Mouse (Mus musculus): ENCODE data around the gene Zkscan5.
A peak's percentile ranks its signal among the peaks of the same experiment; 100 is the strongest.
"Not testable (repeated sequence)": the region's sequence is repeated elsewhere in the genome, so short reads cannot be mapped to it uniquely, and the experiment has no call there.

Zkscan5 gene

DNA sequence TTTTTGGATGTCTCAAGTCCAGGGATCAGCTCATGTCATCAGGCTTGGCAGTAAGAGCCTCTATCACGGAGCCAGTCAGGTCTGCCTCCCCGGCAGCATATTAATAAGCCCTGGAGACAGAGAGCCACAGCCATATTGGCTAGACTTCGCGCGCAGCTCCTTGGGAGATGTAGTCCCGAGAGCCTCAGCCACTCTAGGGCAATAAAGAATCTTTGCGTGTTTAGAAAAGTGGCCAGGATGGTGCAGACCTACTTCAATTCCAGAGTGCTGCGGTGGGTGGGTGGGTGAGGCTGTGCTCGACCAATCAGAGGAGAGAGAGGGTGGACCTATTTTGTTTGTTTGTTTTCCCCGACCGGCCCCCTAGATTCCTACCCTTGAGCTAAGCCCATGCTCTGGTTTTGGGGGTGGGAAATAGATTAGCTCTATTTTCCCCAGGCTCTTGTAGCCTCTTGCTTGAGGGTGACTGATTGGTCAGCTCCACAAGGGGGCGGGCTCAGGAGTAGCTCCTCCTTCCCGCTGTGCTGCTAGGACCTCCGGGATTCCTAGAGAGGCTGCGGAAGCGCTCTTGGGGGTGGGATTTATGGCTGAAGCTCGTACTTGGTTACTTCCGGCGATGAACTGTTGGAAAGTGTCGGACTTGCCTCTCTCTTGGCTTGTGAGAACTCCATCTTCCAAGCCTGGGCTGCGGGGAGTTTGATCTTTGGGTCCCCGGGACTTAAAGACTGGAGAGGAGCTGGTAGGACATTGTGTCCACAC is at the start of gene Zkscan5:
Gene Zkscan5 (plus strand): TSS at position 627 of the 756 bp plus-strand sequence.
- DNase-seq (ENCODE audit: low read depth, low spot score), result peak; percentile 97

DNA sequence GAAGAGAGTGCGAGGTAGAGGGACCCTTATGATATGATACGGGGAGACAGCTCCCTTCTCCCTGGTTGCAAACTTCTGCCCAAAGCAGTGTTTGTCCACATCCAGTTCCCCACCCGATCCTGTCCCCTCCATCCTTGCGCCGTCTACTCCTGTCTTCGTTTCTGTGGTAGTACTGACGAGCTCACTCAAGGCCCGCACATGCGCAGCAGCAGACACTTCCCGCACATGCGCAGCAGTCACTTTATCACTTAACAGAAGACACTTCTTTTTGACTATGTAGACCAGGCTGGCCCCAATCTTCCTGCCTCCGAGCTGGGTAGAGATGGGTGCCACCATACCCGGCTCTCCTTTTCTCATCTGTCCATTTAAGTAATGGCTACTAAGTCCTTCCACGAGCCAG is 43.0 kb upstream of the Zkscan5 start:
- DNase-seq (ENCODE audit: low read depth, low spot score), result no peak

- DNase-seq (ENCODE audit: low read depth, low spot score), result no peak
These were observed 39.7 kb upstream of the Zkscan5 start for GRCm38 (mm10) chr5:145164710-145165109.

DNA sequence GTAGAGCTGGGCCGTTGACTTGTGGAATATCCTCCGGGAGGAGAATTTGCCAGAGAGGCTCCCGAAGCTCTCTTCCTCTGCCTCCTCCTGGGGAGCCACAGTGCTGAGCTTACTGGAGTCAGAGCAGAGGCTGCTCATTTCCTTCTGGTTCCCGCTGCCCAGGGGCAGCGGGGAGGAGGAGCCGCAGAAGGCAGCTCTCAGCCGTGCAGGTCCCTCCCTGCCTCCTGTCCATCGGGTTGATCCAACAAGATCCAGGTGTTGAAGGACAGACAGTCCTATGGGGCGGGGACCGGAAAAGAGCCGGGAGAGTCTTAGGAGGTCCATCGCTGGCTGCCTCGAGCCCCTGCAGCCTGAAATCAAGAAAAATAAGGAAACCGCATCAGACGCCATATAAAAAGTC is 39.2 kb upstream of the Zkscan5 start:
- DNase-seq (ENCODE audit: low read depth, low spot score), result no peak

DNA sequence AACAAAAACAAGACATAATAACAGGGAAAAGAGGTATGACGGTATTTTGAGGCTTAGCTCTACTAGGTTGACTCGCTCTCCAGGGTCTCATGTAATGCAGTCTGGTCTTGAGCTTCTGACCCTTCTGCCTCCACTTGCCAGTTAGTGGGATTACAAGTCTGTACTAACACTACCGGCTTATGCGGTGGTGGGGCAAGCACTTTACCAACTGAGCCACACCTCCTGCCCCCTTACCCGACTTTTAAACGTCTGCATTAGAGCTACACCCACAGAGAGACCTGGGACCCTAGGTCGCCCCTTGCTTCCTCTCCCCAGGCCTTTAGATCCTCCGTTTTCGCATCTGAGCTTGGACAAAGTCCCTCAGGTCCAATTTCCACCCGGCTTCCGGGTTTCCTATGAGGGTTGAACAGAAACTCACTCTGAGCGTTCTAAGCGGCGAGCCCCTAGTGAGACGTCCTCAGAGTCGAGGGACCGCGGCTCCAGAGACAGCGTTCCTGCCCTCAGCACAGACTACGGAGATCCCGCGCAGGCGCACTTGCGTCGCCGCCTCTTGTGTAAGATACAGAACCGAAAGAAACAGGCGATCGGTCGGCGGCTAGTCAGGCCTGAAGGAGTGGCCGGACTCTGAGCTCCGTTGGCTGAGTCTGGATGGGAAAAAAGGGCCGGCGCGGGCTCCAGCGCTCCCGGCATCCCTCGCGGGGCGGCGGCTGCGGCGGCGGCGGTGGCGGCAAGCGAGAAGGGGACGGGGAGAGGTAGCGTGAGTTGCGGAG is 37.6 kb upstream of the Zkscan5 start, which contains the start of the genes Ptcd1 and Cpsf4:
Gene Ptcd1 (minus strand): TSS at position 573 of the 770 bp plus-strand sequence.
Gene Cpsf4 (plus strand): TSS at position 678 of the 770 bp plus-strand sequence.
- peak; percentile 97 for DNase-seq (ENCODE audit: low read depth, low spot score)

DNA sequence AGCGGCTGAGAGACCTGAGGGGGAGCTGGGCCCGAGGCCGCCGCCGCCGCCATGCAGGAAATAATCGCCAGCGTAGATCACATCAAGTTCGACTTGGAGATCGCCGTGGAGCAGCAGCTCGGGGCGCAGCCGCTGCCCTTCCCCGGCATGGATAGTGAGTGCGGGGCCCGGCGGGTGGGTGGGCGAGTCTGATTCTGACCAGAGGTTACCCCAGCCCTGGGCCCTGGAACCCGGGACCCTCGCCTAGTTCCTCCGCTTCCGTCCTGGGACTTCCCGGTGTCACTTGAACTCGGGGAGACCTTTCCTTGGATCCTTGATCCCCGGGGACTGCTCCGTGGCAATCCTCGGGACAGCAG is 37.1 kb upstream of the Zkscan5 start:
- DNase-seq (ENCODE audit: low read depth, low spot score), result no peak

DNA sequence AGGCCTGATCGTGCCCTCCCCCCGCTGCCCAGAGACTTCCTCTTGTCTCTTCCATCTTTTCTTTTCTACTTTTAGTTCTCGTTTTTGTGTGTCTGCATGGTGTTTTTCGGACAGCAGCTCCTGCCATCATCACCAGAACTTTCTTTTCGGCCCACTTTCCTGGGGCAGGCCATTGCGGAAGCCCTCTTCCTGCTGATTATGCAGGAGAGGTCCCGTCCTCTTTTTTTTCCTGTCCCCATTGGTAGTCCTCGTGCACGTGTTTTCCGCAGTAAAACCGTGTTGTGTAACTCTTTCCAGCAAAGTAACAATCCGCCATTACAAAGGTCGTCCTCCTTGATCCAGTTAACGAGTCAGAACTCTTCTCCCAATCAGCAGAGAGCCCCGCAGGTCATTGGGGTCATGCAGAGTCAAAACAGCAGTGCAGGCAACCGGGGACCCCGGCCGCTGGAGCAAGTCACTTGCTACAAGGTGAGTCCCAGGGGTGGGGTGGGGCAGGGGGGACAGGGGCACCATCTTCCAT is 25.8 kb upstream of the Zkscan5 start:
- no peak for DNase-seq (ENCODE audit: low read depth, low spot score)

GRCm38 (mm10) chr5:145185244-145185643 is 19.1 kb upstream of the Zkscan5 start:
- no peak for DNase-seq (ENCODE audit: low read depth, low spot score)

- no peak for DNase-seq (ENCODE audit: low read depth, low spot score)
These were observed 14.9 kb upstream of the Zkscan5 start for GRCm38 (mm10) chr5:145189416-145189815.

DNA sequence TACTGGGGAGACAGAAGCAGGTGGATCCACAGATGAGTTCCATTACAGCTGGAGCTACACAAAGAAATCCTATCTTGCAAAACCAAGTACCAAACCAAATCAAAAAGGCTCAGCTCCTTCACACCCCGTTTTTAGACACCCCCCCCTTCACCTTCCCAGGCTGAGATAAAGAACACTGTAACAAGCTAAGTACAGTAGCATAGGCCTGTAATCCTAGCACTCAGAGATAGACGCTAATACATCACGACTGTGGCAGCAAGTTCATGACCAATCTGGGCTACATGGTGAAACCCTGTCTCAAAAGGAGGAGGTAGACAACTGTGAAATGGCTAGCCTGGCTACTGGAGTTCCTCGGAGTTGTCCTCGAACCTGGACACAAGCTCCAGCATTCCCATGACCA is 14.0 kb upstream of the Zkscan5 start:
- no peak for DNase-seq (ENCODE audit: low read depth, low spot score)

DNA sequence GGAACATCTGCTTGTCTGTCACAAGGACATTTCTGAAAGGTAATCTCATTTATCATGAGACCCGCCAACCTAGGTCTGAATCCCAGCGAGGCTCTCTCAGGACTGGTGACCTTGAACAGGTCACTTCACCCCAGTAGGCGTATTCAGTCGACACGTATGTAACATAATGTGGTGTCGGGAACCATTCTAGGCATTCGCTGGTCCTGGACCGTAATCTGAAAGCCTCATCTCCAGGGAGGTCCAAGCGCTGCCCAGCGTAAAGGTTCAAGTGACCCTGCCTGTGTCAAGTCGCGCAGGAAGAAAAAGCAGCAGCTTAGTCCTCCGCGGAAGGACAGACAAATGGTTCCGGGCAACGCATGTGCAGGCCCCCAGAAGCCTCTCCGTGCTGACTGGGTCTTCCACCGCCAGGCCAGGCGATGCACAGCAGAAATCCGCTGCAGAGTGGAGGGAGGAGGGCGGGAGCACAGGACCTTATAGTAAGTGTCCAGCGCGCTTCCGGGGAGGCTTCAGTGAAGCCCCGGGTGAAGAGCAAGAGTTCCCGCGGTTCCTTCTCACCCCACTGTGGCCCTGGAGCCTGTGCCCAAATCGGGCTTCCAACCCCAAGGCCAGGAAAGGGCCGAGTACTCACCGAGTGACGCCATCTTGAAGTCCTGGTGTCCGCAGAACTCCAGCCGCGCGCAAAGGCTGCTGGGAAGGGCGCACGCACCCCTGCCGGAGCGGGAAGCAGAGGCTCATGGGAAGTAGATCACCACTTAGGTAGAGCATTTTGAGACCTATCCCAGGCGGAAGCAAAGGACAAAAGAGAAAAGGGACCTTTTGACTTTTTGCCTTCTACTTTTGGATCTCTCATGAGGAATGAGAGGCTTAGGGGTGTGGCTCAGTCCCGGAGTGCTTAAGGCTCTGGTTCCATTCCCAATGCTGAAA is 13.2 kb upstream of the Zkscan5 start:
- peak; percentile 80 for DNase-seq (ENCODE audit: low read depth, low spot score)

DNA sequence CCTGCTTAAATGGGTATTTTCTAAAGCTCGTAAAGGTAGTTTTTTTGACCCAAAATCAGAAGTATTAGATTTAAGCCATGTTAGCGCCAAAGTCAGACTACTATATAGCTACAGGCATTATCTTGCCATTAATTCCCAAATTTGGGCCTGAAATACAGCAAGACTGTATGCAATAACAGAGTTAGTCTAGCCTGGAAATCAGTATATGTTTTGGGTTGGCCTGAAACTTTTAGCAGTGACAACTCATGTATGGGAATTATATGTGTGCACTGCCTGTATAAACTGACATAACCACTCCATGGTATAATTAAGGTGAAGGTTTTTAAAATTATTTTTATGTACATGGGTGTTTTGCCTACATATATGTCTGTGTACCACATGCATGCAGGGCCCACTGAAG is 12.4 kb upstream of the Zkscan5 start, which contains the start of gene Atp5j2:
Gene Atp5j2 (minus strand): TSS at position 101 of the 400 bp plus-strand sequence.
- no peak for DNase-seq (ENCODE audit: low read depth, low spot score)

GRCm38 (mm10) chr5:145200387-145200786 is 4.0 kb upstream of the Zkscan5 start:
- no peak for DNase-seq (ENCODE audit: low read depth, low spot score)

DNA sequence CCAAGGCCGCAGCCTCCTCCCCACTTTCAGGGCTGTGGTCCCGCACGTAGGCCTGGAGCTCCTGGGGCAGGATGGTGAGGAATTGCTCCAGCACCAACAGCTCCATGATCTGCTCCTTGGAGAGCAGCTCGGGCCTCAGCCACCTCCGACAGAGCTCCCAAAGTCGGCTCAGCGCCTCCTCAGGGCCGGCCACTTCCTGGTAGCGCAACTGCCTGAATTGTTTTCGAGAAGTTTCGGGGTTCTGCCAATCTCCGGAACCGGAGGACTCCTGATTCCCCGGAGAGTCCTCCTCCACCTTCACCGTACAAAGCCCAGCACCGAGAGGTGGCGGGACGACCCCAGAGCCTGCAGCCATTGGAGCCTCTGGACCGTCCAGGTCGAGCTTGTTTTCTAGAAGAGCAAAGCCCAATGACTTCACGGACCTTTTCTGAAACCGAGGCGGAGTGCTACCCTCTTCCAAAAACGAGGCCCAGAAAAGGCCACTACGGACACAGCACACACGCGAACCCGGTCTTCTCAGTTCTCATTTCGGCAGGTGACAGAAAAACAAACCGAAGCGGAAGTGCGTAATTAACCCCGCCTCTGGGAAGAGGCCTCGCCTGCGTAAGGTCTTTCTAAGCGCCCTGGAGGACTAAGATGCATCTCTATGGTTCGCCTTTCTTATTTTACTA is 2.9 kb upstream of the Zkscan5 start, which contains the start of gene Zkscan14:
Gene Zkscan14 (minus strand): TSS at position 548 of the 671 bp plus-strand sequence.
- DNase-seq (ENCODE audit: low read depth, low spot score), result peak; percentile 75

- no peak for DNase-seq (ENCODE audit: low read depth, low spot score)
These were observed 1.9 kb upstream of the Zkscan5 start for GRCm38 (mm10) chr5:145202446-145202845.

GRCm38 (mm10) chr5:145205041-145205440 is 679 bp downstream of the Zkscan5 start:
- DNase-seq (ENCODE audit: low read depth, low spot score), result no peak

DNA sequence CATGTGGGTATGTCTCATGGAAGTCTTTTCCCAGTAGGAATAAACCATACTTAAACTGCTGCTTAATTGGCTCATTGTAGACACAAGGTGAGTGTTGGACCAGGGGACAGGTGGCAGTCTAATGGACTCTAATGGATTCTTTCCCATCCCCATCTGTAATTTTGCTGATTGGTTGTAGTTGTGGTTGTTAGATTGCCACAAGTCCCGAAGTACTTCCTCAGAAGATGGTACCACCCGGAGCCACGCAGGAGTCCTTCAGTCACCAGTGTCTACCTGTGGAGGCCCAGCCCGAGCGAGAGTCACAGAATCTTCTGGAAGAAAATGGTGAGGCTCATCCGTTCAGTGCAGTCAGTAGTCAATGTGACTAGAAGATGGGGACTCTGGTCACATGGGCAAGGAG is 3.0 kb downstream of the Zkscan5 start:
- no peak for DNase-seq (ENCODE audit: low read depth, low spot score)

DNA sequence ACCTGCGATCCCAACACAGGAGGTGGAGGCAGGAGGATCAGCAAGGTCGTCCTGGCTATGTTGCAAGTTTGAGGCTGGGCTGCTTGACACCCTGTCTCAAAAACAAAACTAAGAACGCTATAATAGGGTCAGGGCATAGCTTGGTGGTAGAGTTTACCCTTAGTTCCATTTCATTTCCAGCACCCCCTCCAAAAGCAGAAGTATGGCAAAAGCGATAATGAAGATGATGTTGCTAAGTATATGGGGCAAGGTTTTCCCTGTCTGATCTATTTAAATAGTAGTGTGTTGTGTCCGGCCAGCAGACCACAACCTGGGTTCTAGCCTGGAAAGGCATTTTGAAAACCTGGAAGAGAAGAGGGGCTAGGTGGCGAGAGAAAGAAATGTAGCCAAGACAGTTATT is 3.6 kb downstream of the Zkscan5 start:
- no peak for DNase-seq (ENCODE audit: low read depth, low spot score)

- DNase-seq (ENCODE audit: low read depth, low spot score), result not testable (repeated sequence)
These were observed 4.0 kb downstream of the Zkscan5 start for GRCm38 (mm10) chr5:145208391-145208790.

DNA sequence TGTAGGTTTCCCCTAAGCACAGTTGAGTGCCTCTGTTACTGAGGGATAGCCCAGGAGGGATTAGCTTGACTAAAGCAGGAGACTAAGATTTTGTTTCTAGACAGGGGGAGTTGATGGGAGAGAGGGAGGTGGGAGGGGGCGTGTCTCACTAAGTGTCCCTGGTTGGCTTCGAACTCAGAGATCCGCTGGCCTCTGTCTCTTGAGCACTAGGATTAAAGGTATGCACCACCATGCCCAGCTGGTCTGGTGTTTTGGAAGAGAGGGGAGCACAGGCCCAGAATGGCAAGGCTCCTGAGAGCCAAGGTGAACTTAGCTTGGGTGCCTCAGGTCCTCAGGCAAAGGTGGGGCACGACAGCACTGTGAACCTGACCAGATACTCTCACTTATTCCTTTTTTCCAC is 7.0 kb downstream of the Zkscan5 start:
- DNase-seq (ENCODE audit: low read depth, low spot score), result no peak

GRCm38 (mm10) chr5:145212216-145212615 is 7.9 kb downstream of the Zkscan5 start:
- DNase-seq (ENCODE audit: low read depth, low spot score), result no peak

Measured in brain, embryonic 18.5 days (tissue).